Mouse (Mus musculus) E14TG2a.4 (cell line): ENCODE measurements around the gene Slc22a6.

Source experiments
- CTCF ChIP-seq: conservative IDR thresholded peaks from 2 replicates; pipeline ENCODE4 v1.5.1; 2014; ENCODE audit warnings: low read length
- NANOG ChIP-seq: IDR thresholded peaks from 2 replicates; pipeline ENCODE4 v1.6.1; 2014; ENCODE audit warnings: borderline replicate concordance, low read length, mixed read lengths

DNA sequence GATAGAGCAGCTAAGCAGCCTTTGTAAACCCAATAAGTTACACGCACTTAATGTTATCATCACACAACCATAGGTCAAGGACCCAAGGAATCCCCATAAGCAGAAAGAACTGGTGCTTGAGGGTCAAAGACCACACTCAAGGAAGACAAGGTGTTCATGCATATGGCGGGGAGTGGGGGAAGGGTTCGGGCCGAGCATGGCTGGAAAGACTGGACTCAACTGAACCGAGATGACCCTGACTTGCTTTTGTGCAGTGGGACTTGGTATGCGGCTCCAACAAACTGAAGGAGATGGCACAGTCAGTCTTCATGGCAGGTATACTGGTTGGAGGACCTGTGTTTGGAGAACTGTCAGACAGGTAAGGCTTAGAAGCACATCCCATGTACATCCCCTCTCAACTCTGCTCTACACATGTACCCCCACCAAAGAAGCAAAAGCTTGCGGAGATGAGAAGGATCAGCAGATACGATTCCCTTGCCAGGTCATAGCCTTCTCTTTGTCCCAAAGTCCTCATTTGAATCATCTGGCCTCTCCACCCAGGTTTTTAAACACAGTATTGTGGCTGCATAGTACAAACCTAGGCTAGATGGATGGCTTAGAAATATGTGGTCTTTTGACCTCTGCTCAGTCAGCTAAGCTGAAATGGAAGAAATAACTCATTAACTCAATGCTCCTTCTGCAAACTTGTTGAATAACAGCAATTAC is 13.2 kb upstream of the Slc22a6 start:
- TF ChIP-seq CTCF: no peak
- no peak for TF ChIP-seq NANOG
